In genomic region chr12:101083076-101083838, GRCm38 (mm10) we compare ENCODE assay signal across 8 mouse cellular contexts. TPM values are rescaled to one million over a fixed set of nuclear protein-coding genes. Genes with fewer than 3 reads are reported as not detected.
DNase-seq lines count a peak whose midpoint lies in the region; ATAC-seq lines count a peak whose summit lies in the region.

Gene Ppp4r3a (minus strand): TSS chr12:101083702.

- H3K4me3 ChIP-seq in intestine, embryonic 14.5 days (ENCODE audit: low read depth, low read length) = peak within 1 kb of the TSS; percentile 80

- peak; percentile 96 for DNase-seq in adrenal gland, adult 18-20 months (ENCODE audit: low spot score in 2 of 2)
- DNase-seq in embryo, embryonic 11 days = peak; percentile 97
- DNase-seq in gastrocnemius, postnatal 25 days = peak; percentile 95
- DNase-seq in intestine, embryonic 14.5 days (ENCODE audit: low spot score) = peak; percentile 99
- peak; percentile 95 to 96 for DNase-seq in left cerebral cortex, postnatal 14 days (ENCODE audit: low spot score in 2 of 2)
- peak; percentile 97 for DNase-seq in mesoderm, embryonic 11.5 days (ENCODE audit: low read depth, low spot score)
- DNase-seq in right cerebral cortex, postnatal 36 days (ENCODE audit: low spot score in 2 of 2) = peak; percentile 93 to 94
- DNase-seq in yolk sac, embryonic 10.5 days (ENCODE audit: low spot score) = peak; percentile 98

- peak within 1 kb of the TSS; percentile 95 for H3K27ac ChIP-seq in intestine, embryonic 14.5 days (ENCODE audit: low read depth)

- peaks cover 17% of the 10 kb centered on the region for H3K4me1 ChIP-seq in intestine, embryonic 14.5 days (replicated peaks; ENCODE audit: control insufficient read depth, insufficient read depth, low read length)

- intact Hi-C loops in left cerebral cortex, postnatal 14 days (cut with DNase I) = no loop called here

- H3K9me3 ChIP-seq in intestine, embryonic 14.5 days (ENCODE audit: control insufficient read depth, low read length) = no peaks in the 10 kb centered on the region

- under 1% methylated on average over 87 of the region's 90 CpGs for WGBS in intestine, embryonic 14.5 days

- ATAC-seq in intestine, embryonic 14.5 days (replicated peaks; ENCODE audit: low FRiP score, low TSS enrichment, low read depth) = peak; percentile 98

- H3K36me3 ChIP-seq in intestine, embryonic 14.5 days (ENCODE audit: control insufficient read depth, insufficient read depth, low read length) = peaks cover 10% of the 10 kb centered on the region; the same call in 1 of the 2 replicates

- peak within 1 kb of the TSS; percentile 98 for H3K4me2 ChIP-seq in intestine, embryonic 14.5 days (ENCODE audit: low read length)

- H3K27me3 ChIP-seq in intestine, embryonic 14.5 days (replicated peaks; ENCODE audit: control insufficient read depth, insufficient read depth, low read length) = no peaks in the 10 kb centered on the region

- H3K9ac ChIP-seq in intestine, embryonic 14.5 days (ENCODE audit: low read length) = peak within 1 kb of the TSS; percentile 96

RNA-seq across cellular contexts. Expression of gene Ppp4r3a, which starts in this region (rescaled TPM):
- 10 to 100 TPM; 45.2 to 53.9 TPM for total RNA-seq in adrenal gland, adult 18-20 months (2021)
- total RNA-seq in gastrocnemius, postnatal 25 days (2021) = 10 to 100 TPM; 14.2 to 14.4 TPM
- 45.5 TPM in 2 replicates for polyA plus RNA-seq in intestine, embryonic 14.5 days (2014; fragmentation: Nextera tagmentation; extraction: Ambion mirVana)
- 10 to 100 TPM; 39.4 to 39.6 TPM for total RNA-seq in left cerebral cortex, postnatal 14 days (2021)

Comparison
In these comparisons a context has a peak if more than half of its experiments do, and no peak if none do; other contexts are left out.
1. Peak in every context shown above with its lines: DNase-seq, ATAC-seq, H3K4me3 ChIP-seq and H3K27ac ChIP-seq.